Mouse (Mus musculus) kidney, embryonic 14.5 days (tissue): ENCODE data around the gene Cabp2. TPM values are rescaled to one million over a fixed set of nuclear protein-coding genes. Genes with fewer than 3 reads are reported as not detected.

ENCODE experiments used
- ATAC-seq: fragments of 200-750 bp; cut with Nextera tagmentation; 2 replicates; pipeline ENCODE4 v1.8.0; 2017; ENCODE audit warnings: moderate number of reproducible peaks, mild to moderate bottlenecking, moderate TSS enrichment, moderate library complexity; ENCODE audit not compliant: low FRiP score, low TSS enrichment
- H3K27ac ChIP-seq: fragments of 300-500 bp; sonication (generic); 2 replicates; pipeline ENCODE4 v1.5.1; 2014; ENCODE audit warnings: low read depth, mild to moderate bottlenecking, low read length, moderate library complexity, mixed read lengths
- H3K27me3 ChIP-seq: fragments of 300-500 bp; sonication (generic); 2 replicates; pipeline ENCODE4 v1.6.1; 2014; ENCODE audit warnings: mild to moderate bottlenecking, low read length; ENCODE audit not compliant: control insufficient read depth, insufficient read depth
- H3K36me3 ChIP-seq: fragments of 300-500 bp; sonication (generic); 2 replicates; pipeline ENCODE4 v1.6.1; 2014; ENCODE audit warnings: low read length, mixed read lengths; ENCODE audit not compliant: control insufficient read depth, insufficient read depth
- H3K4me1 ChIP-seq: fragments of 300-500 bp; sonication (generic); 2 replicates; pipeline ENCODE4 v1.6.1; 2014; ENCODE audit warnings: low read length, mixed read lengths; ENCODE audit not compliant: control insufficient read depth, insufficient read depth
- H3K4me2 ChIP-seq: fragments of 300-500 bp; sonication (generic); replicated peaks from 2 replicates; pipeline ENCODE4 v1.6.1; 2014; ENCODE audit warnings: low read depth, mild to moderate bottlenecking, low read length
- H3K4me3 ChIP-seq: fragments of 300-500 bp; sonication (generic); 2 replicates; pipeline ENCODE4 v1.5.1; 2014; ENCODE audit warnings: mild to moderate bottlenecking, low read length
- H3K9ac ChIP-seq: fragments of 300-500 bp; sonication (generic); 2 replicates; pipeline ENCODE4 v1.6.1; 2014; ENCODE audit warnings: low read depth, mild to moderate bottlenecking, low read length, moderate library complexity
- H3K9me3 ChIP-seq: fragments of 300-500 bp; sonication (generic); 2 replicates; pipeline ENCODE4 v1.6.1; 2016; ENCODE audit warnings: low read length; ENCODE audit not compliant: control insufficient read depth
- WGBS: fragments of 180-500 bp; shearing (Covaris S2); extraction: QIAGEN DNeasy Blood & Tissue Kit; methylation state at CpG from one replicate; pipeline ENCODE4 v1.1.7; 2014; 5-methylcytosine and 5-hydroxymethylcytosine counted together
- polyA plus RNA-seq: library from polyadenylated mRNA; unstranded; fragments of >200 nt; fragmentation: Nextera tagmentation; extraction: Ambion mirVana; gene quantifications from 2 replicates; pipeline ENCODE4 v1.2.1, GENCODE M21; 2014

Cabp2 gene
- polyA plus RNA-seq, 1 experiment from 2014 or later: not detected

DNA sequence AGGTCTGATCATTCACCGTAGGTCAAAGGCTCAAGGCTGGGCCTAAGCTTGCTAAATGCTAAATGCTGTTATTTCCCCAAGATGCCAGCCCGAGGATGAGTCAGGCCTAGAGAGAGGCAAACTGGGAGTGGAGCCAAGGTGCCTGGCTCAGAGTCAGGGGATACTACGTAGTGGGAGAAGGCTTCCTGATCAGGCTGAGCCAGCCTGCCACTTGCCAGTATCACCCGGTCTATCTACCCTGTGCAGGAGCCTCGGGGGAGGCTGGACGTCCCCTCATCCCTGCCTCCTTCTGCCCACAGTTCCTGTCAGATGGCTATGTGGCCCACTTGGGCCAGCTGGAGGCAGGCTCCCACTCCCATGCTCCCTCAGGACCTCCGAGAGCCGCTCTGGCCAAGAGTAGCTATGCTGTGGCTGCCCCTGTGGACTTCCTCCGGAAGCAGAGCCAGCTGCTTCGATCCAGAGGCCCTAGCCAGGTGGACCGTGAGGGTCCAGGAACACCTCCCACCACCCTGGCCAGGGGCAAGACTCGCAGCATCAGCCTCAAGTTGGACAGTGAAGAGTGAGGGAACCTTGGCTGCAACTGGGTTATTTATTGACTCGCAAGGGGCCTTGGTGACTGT lies 31.9 kb downstream of the Cabp2 start:
- no peaks in the 10 kb centered on the region for H3K27me3 ChIP-seq
- no peak overlapping the region for H3K4me2 ChIP-seq
- peaks cover 58% of the 10 kb centered on the region for H3K36me3 ChIP-seq
- H3K4me1 ChIP-seq: peaks cover 24% of the 10 kb centered on the region
- H3K9ac ChIP-seq: peak overlapping the region; percentile 34; the same call in 1 of the 2 replicates
- ATAC-seq: peak; percentile 52; the same call in 1 of the 2 replicates
- 35% methylated on average over 13 of the region's 13 CpGs for WGBS
- no peak overlapping the region for H3K4me3 ChIP-seq
- no peaks in the 10 kb centered on the region for H3K9me3 ChIP-seq
- peak overlapping the region; percentile 79 for H3K27ac ChIP-seq

DNA sequence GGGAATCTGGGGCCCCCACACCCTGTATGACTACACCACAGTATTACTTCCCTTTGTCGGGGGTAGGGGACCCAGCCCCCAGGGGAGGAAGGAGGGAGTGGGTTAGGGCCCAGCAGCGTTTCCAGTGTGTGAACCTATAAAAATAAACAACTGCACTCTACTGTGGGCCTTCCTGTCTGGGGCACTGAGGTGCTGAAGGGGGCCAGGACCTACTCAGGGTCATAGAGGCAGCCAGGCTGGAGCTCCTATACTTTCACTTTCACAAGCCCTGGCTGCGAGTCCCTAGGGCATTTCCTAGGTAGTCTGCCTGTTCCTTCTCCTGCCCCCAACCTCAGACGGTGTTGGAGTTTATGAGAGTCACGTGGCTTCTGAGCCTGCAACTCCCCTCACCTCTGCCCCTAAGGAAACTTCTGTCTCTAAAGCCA lies 32.4 kb downstream of the Cabp2 start:
- peak; percentile 59 for ATAC-seq
- Histone ChIP-seq H3K36me3 (peaks cover 61% of the 10 kb centered on the region), H3K27me3 (no peaks in the 10 kb centered on the region), H3K9me3 (no peaks in the 10 kb centered on the region), H3K27ac (peak overlapping the region; percentile 79), H3K9ac (no peak overlapping the region), H3K4me3 (no peak overlapping the region), H3K4me1 (peaks cover 24% of the 10 kb centered on the region), H3K4me2 (no peak overlapping the region)
- WGBS: 7% methylated on average over 5 of the region's 5 CpGs

DNA sequence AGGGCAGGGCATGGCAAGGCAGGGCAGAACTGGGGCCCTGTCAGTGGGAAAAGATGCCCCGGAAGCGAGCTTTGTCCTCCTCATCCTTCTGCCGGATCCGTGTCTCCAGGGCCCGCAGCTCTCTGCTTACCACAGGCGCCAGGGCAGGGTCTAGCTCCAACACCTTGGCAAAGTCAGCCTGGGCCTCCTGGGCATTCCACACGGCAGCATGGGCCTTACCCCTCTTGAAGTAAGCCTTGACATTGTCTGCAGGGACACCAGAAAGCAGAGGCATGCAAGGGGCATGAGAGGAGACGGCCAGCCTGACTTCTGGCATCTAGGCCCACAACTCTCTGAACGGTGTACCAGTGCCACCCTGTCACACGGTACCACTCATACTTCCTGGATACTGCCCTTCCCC lies 33.2 kb downstream of the Cabp2 start:
- WGBS: 85% methylated on average over 10 of the region's 10 CpGs
- Histone ChIP-seq H3K9me3 (no peaks in the 10 kb centered on the region), H3K9ac (no peak overlapping the region; the same call in 1 of the 2 replicates), H3K4me1 (peaks cover 24% of the 10 kb centered on the region), H3K27me3 (no peaks in the 10 kb centered on the region), H3K27ac (peak overlapping the region; percentile 57; the same call in 1 of the 2 replicates), H3K4me2 (no peak overlapping the region), H3K4me3 (no peak overlapping the region), H3K36me3 (peaks cover 63% of the 10 kb centered on the region)
- no peak for ATAC-seq

DNA sequence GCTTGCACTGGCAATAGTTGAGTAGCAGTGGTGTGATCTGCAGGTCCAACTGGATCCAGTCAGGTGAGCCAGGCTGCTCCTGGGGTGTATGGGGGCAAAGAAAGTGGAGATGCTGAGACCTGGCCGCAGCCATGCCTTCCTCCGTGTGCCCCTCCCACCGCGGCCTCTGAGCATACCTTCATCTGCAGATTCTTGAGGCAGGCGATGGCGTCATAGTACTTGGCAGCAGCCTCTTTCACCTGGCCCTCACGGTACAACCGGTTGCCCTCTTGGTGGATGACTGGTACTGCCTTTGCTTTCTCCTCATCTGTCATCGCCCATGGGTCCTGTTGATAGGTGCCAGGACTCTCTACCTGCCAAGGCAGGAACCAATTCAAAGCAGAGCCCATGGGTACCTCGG lies 33.8 kb downstream of the Cabp2 start:
- ATAC-seq: no peak

DNA sequence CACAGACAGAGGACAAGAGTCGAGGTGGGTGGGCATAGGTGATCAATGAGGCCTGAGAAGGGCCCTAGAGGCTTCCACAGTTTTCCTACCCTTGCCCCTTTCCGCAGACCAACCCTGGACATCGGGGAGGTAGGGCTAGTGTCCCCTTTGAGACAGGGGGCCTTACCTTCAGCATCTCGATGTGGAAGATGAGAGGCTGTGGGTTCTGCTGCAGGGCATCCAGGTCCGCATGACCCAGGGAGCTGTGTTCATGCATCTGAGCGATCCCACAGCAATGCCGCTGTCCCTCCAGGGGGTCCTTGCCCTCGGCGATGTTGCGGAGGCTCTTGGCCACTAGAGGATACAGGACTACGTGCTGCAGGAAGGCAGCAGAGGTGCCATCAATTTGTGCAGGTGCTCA lies 34.4 kb downstream of the Cabp2 start:
- Histone ChIP-seq H3K9ac (no peak overlapping the region), H3K4me1 (peaks cover 24% of the 10 kb centered on the region), H3K27ac (no peak overlapping the region), H3K36me3 (peaks cover 63% of the 10 kb centered on the region), H3K4me3 (no peak overlapping the region), H3K4me2 (no peak overlapping the region), H3K27me3 (no peaks in the 10 kb centered on the region), H3K9me3 (no peaks in the 10 kb centered on the region)
- no peak for ATAC-seq
- 89% methylated on average over 11 of the region's 11 CpGs for WGBS

More for the DNA sequence above, 33.8 kb downstream of the Cabp2 start:
- Histone ChIP-seq H3K27me3 (no peaks in the 10 kb centered on the region), H3K4me2 (no peak overlapping the region), H3K36me3 (peaks cover 63% of the 10 kb centered on the region), H3K4me3 (no peak overlapping the region), H3K9me3 (no peaks in the 10 kb centered on the region), H3K27ac (no peak overlapping the region), H3K9ac (no peak overlapping the region), H3K4me1 (peaks cover 24% of the 10 kb centered on the region)
- 96% methylated on average over 10 of the region's 10 CpGs for WGBS

DNA sequence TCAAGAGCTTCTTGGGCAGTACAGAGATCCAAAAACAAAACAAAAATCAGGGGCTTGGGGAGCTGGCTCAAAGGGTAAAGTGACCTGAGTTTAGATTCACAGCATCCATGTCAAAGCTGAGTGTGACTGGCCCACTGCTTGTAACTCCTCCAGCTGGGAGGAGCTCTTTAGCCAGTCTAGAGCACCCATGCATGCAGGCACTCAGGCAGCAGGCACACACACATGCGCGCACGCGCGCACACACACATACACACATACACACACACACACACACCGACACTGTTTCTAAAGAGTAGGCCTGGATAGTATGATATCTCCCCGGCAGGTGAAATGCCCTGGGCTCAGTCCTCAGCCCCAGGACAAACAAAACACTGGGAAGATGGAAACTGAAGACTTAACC lies 35.6 kb downstream of the Cabp2 start:
- no peak overlapping the region for H3K4me2 ChIP-seq
- H3K4me3 ChIP-seq: no peak overlapping the region
- H3K4me1 ChIP-seq: peaks cover 24% of the 10 kb centered on the region
- H3K9ac ChIP-seq: no peak overlapping the region
- peaks cover 57% of the 10 kb centered on the region for H3K36me3 ChIP-seq
- H3K9me3 ChIP-seq: no peaks in the 10 kb centered on the region
- H3K27me3 ChIP-seq: no peaks in the 10 kb centered on the region
- ATAC-seq: no peak
- WGBS: 83% methylated on average over 7 of the region's 7 CpGs
- H3K27ac ChIP-seq: no peak overlapping the region

DNA sequence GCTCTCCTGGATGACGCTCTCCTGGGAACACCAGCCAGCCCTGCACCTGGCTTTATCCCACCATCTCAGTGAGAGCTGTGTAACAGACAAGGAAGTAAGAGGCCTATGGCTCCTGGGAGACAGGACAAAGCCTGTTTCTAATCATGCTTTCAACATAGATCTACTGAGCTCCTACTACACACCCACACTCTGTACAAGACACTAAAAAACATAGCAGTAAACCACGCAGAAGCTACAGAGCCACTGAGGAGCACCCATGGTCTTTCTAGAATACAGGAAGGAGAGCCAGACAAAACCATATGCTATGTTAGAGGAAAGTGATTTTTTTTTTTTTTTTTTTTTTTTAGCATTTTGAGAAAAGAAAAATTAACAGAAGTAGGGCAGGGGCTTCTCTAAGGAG lies 37.0 kb downstream of the Cabp2 start:
- Histone ChIP-seq H3K4me3 (no peak overlapping the region), H3K9ac (no peak overlapping the region), H3K9me3 (no peaks in the 10 kb centered on the region), H3K36me3 (peaks cover 45% of the 10 kb centered on the region), H3K4me1 (peaks cover 15% of the 10 kb centered on the region), H3K27ac (no peak overlapping the region), H3K27me3 (no peaks in the 10 kb centered on the region), H3K4me2 (no peak overlapping the region)
- WGBS: 95% methylated on average over 2 of the region's 2 CpGs
- no peak for ATAC-seq

DNA sequence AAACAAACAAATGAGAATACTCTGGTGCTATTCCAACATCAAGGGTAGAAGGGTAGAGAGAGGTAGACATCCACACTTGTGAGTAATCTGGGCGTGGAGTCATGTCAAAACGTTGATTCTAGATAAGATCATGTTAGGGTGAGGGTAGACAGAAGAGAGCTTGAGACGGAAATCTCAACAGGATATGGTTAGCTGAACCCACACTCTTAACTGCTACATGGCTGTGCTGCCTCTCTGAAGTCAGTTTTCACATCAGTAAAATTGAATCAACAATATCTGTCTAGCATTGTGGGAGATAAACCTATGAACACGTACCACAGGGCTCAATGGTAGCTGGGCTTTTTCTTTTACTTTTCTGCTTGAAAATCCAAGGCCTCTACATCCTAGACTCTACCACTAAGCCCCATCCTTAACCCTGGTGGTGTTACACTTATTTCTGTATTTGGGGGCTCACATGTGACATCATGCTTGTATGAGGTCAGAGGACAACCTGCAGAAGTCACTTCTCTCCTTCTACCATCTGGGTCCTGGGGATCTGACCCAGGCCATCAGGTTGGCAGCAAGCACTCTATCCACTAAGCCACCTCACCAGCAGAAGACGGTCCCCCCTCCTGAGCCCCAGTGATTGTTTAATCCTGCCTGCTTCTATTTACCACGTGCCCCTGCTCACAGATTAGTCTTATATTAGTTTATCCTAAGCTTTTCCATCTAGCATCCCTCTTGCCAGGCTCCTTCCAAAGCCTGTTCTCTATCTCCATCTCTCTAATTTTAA lies 38.5 kb downstream of the Cabp2 start:
- 84% methylated on average over 6 of the region's 6 CpGs for WGBS
- no peak overlapping the region for H3K4me3 ChIP-seq
- H3K9ac ChIP-seq: no peak overlapping the region
- ATAC-seq: no peak
- no peaks in the 10 kb centered on the region for H3K9me3 ChIP-seq
- no peak overlapping the region for H3K27ac ChIP-seq
- no peaks in the 10 kb centered on the region for H3K27me3 ChIP-seq
- H3K4me2 ChIP-seq: no peak overlapping the region
- peaks cover 33% of the 10 kb centered on the region for H3K36me3 ChIP-seq
- H3K4me1 ChIP-seq: peaks cover 2% of the 10 kb centered on the region; the same call in 1 of the 2 replicates

DNA sequence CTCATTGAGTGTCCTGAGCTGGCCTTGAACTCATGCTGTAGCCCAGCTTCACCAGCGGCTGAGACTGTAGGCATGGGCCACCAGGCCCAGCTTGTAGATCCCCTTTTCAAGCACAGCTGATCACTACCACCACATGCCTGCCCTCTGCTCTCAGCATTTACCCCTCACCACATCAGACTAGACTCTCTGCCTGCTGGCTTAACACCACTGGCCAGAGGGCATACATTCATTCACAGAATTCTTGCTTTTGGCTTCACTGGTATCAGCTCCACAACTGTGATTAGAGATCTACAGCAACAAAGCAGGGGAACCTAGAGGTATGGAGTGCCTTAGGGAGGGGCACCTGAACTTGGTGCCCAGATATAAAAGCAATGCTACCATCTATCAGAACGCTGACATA lies 39.1 kb downstream of the Cabp2 start:
- H3K27me3 ChIP-seq: no peaks in the 10 kb centered on the region
- H3K9ac ChIP-seq: no peak overlapping the region
- no peak overlapping the region for H3K27ac ChIP-seq
- no peak for ATAC-seq
- H3K9me3 ChIP-seq: no peaks in the 10 kb centered on the region
- no peaks in the 10 kb centered on the region; the same call in 1 of the 2 replicates for H3K4me1 ChIP-seq
- H3K4me3 ChIP-seq: peak overlapping the region; percentile 46; the same call in 1 of the 2 replicates
- peak overlapping the region; percentile 52 for H3K4me2 ChIP-seq
- WGBS: 93% methylated on average over 2 of the region's 2 CpGs
- peaks cover 27% of the 10 kb centered on the region for H3K36me3 ChIP-seq
